Mouse (Mus musculus) MEL (cell line): Measurements from ENCODE around the gene Rrp12. TPM values are rescaled to one million over a fixed set of nuclear protein-coding genes. Genes with fewer than 3 reads are reported as not detected.

Source experiments
- DNase-seq: peaks from one replicate; pipeline ENCODE4 v3.0.0; 2011; ENCODE audit warnings: low read depth, low spot score
- H3K27ac ChIP-seq: 2 replicates; pipeline ENCODE4 v1.5.1; 2012; ENCODE audit warnings: low read depth, mild to moderate bottlenecking, control low read depth, low read length, moderate library complexity; ENCODE audit not compliant: control insufficient read depth
- H3K27me3 ChIP-seq, 2 experiments: fragments of 150-350 bp in 1 of 2; sonication (generic) in 1 of 2; 2 replicates each; pipeline ENCODE4 v1.6.1; 2012; ENCODE audit warnings: low read length in 2 of 2, mild to moderate bottlenecking in 2 of 2, improper control_type of control experiment in 1 of 2, moderate library complexity in 1 of 2; ENCODE audit not compliant: insufficient read depth in 2 of 2, control insufficient read depth in 1 of 2
- H3K36me3 ChIP-seq, 2 experiments: 2 replicates each; pipeline ENCODE4 v1.6.1; 2012 to 2014; ENCODE audit warnings: low read length in 2 of 2, improper control_type of control experiment in 1 of 2, inconsistent platforms in 1 of 2, mild to moderate bottlenecking in 1 of 2; ENCODE audit not compliant: insufficient read depth in 2 of 2, control insufficient read depth in 1 of 2
- H3K4me1 ChIP-seq, 2 experiments: fragments of 150-350 bp in 1 of 2; sonication (generic) in 1 of 2; 2 replicates each; pipeline ENCODE4 v1.6.1; 2012; ENCODE audit warnings: low read length in 2 of 2, improper control_type of control experiment in 1 of 2, mild to moderate bottlenecking in 1 of 2; ENCODE audit not compliant: insufficient read depth in 2 of 2, control insufficient read depth in 1 of 2
- H3K4me3 ChIP-seq, 2 experiments: fragments of 150-350 bp in 1 of 2; sonication (generic) in 1 of 2; 2 replicates each; pipeline ENCODE4 v1.5.1; 2012; ENCODE audit warnings: low read depth in 2 of 2, low read length in 2 of 2, mild to moderate bottlenecking in 2 of 2, moderate library complexity in 2 of 2, control low read depth in 1 of 2, improper control_type of control experiment in 1 of 2; ENCODE audit not compliant: control insufficient read depth in 1 of 2, insufficient read depth in 1 of 2
- H3K79me2 ChIP-seq: 2 replicates; pipeline ENCODE4 v1.6.1; 2012; ENCODE audit warnings: mild to moderate bottlenecking, low read length, moderate library complexity; ENCODE audit not compliant: control insufficient read depth, poor library complexity, insufficient read depth
- H3K9ac ChIP-seq: 2 replicates; pipeline ENCODE4 v1.6.1; 2012; ENCODE audit warnings: low read depth, mild to moderate bottlenecking, control low read depth, low read length, moderate library complexity; ENCODE audit not compliant: control insufficient read depth, poor library complexity, severe bottlenecking
- H3K9me3 ChIP-seq: fragments of 150-350 bp; sonication (generic); replicated peaks from 2 replicates; pipeline ENCODE4 v1.6.1; 2012; ENCODE audit warnings: mild to moderate bottlenecking, low read length, improper control_type of control experiment, moderate library complexity; ENCODE audit not compliant: insufficient read depth
- BHLHE40 ChIP-seq: IDR thresholded peaks from 2 replicates; pipeline ENCODE4 v1.6.1; 2012; ENCODE audit warnings: low read depth, mild to moderate bottlenecking, inconsistent platforms, low read length, improper control_type of control experiment, borderline replicate concordance
- E2F4 ChIP-seq: IDR thresholded peaks from 2 replicates; pipeline ENCODE4 v1.6.1; 2011; ENCODE audit warnings: low read depth, low read length, improper control_type of control experiment, borderline replicate concordance
- ELF1 ChIP-seq: IDR thresholded peaks from 2 replicates; pipeline ENCODE4 v1.6.1; 2014; ENCODE audit warnings: low read depth, mild to moderate bottlenecking, inconsistent platforms, low read length, improper control_type of control experiment, moderate library complexity
- EP300 ChIP-seq, 2 experiments: IDR thresholded peaks; 2 replicates each; pipeline ENCODE4 v1.6.1; 2011; ENCODE audit warnings: improper control_type of control experiment in 2 of 2, low read length in 2 of 2, low read depth in 1 of 2, mild to moderate bottlenecking in 1 of 2
- ETS1 ChIP-seq: IDR thresholded peaks from 2 replicates; pipeline ENCODE4 v1.6.1; 2012; ENCODE audit warnings: low read depth, mild to moderate bottlenecking, inconsistent platforms, low read length, improper control_type of control experiment, moderate library complexity
- GATA1 ChIP-seq: IDR thresholded peaks from 2 replicates; pipeline ENCODE4 v1.6.1; 2011; ENCODE audit warnings: low read depth, low read length, improper control_type of control experiment
- HCFC1 ChIP-seq: IDR thresholded peaks from 2 replicates; pipeline ENCODE4 v1.6.1; 2012; ENCODE audit warnings: low read depth, mild to moderate bottlenecking, inconsistent platforms, low read length, improper control_type of control experiment, moderate library complexity
- JUND ChIP-seq: IDR thresholded peaks from 2 replicates; pipeline ENCODE4 v1.6.1; 2011; ENCODE audit warnings: low read depth, mild to moderate bottlenecking, improper control_type of control experiment, low read length
- KAT2A ChIP-seq: conservative IDR thresholded peaks from 2 replicates; pipeline ENCODE4 v1.6.1; 2012; ENCODE audit warnings: low read depth, low read length, improper control_type of control experiment, inconsistent platforms
- MAFK ChIP-seq: IDR thresholded peaks from 2 replicates; pipeline ENCODE4 v1.6.1; 2011; ENCODE audit warnings: low read depth, mild to moderate bottlenecking, low read length, improper control_type of control experiment, borderline replicate concordance
- MAX ChIP-seq: IDR thresholded peaks from 2 replicates; pipeline ENCODE4 v1.6.1; 2011; ENCODE audit warnings: low read length, improper control_type of control experiment
- MAZ ChIP-seq: IDR thresholded peaks from 2 replicates; pipeline ENCODE4 v1.6.1; 2012; ENCODE audit warnings: low read depth, mild to moderate bottlenecking, inconsistent platforms, low read length, improper control_type of control experiment
- MXI1 ChIP-seq: IDR thresholded peaks from 2 replicates; pipeline ENCODE4 v1.6.1; 2011; ENCODE audit warnings: mild to moderate bottlenecking, low read depth, low read length, improper control_type of control experiment
- MYB ChIP-seq: IDR thresholded peaks from 2 replicates; pipeline ENCODE4 v1.6.1; 2011; ENCODE audit warnings: mild to moderate bottlenecking, low read depth, low read length, improper control_type of control experiment
- MYC ChIP-seq: IDR thresholded peaks from 2 replicates; pipeline ENCODE4 v1.6.1; 2011; ENCODE audit warnings: low read depth, mild to moderate bottlenecking, low read length, improper control_type of control experiment, moderate library complexity
- POLR2A ChIP-seq, 2 experiments: IDR thresholded peaks; 2 replicates each; pipeline ENCODE4 v1.6.1; 2011 to 2012; ENCODE audit warnings: low read length in 2 of 2, mild to moderate bottlenecking in 2 of 2, control low read depth in 1 of 2, improper control_type of control experiment in 1 of 2, low read depth in 1 of 2, moderate library complexity in 1 of 2; ENCODE audit not compliant: control insufficient read depth in 1 of 2, insufficient read depth in 1 of 2, poor library complexity in 1 of 2
- RCOR1 ChIP-seq: IDR thresholded peaks from 2 replicates; pipeline ENCODE4 v1.6.1; 2012; ENCODE audit warnings: low read depth, mild to moderate bottlenecking, inconsistent platforms, low read length, improper control_type of control experiment
- SIN3A ChIP-seq: IDR thresholded peaks from 2 replicates; pipeline ENCODE4 v1.6.1; 2012; ENCODE audit warnings: low read length, improper control_type of control experiment, inconsistent platforms
- TAL1 ChIP-seq: IDR thresholded peaks from 2 replicates; pipeline ENCODE4 v1.6.1; 2012; ENCODE audit warnings: mild to moderate bottlenecking, inconsistent platforms, low read length, moderate library complexity, mixed read lengths
- TCF12 ChIP-seq: IDR thresholded peaks from 2 replicates; pipeline ENCODE4 v1.6.1; 2014; ENCODE audit warnings: low read depth, mild to moderate bottlenecking, inconsistent platforms, low read length, improper control_type of control experiment, moderate library complexity
- UBTF ChIP-seq: IDR thresholded peaks from 2 replicates; pipeline ENCODE4 v1.6.1; 2012; ENCODE audit warnings: low read depth, mild to moderate bottlenecking, inconsistent platforms, low read length, improper control_type of control experiment, moderate library complexity, borderline replicate concordance; ENCODE audit not compliant: insufficient read depth
- ZKSCAN1 ChIP-seq: IDR thresholded peaks from 2 replicates; pipeline ENCODE4 v1.6.1; 2012; ENCODE audit warnings: low read depth, mild to moderate bottlenecking, inconsistent platforms, low read length, improper control_type of control experiment, moderate library complexity
- ZNF384 ChIP-seq: IDR thresholded peaks from 2 replicates; pipeline ENCODE4 v1.6.1; 2012; ENCODE audit warnings: low read depth, mild to moderate bottlenecking, inconsistent platforms, low read length, improper control_type of control experiment
- polyA plus RNA-seq, 2 experiments: library from polyadenylated mRNA; stranded (reverse) in 1 of 2; unstranded in 1 of 2; fragments of >175 nt in 1 of 2; fragments of >200 nt in 1 of 2; gene quantifications; 2 replicates each; pipeline versions ENCODE4 v1.2.1 to v1.2.4; 2012; ENCODE audit warnings: low replicate concordance in 2 of 2, low read depth in 1 of 2; ENCODE audit not compliant: insufficient read length in 2 of 2, insufficient read depth in 1 of 2, missing spikeins in 1 of 2
- total RNA-seq: library from RNA; depleted of rRNA; stranded (reverse); fragments of 300-350 nt; gene quantifications from 2 replicates; pipeline ENCODE4 v1.2.3, GENCODE M21; 2012

Gene Rrp12
- total and polyA plus RNA-seq, 3 experiments, result 44.5 to 134 (median 106) TPM

GRCm38 (mm10) chr19:41901696-41902095, 5.7 kb upstream of the Rrp12 start:
- H3K9ac ChIP-seq, result no peak overlapping the region
- peaks cover 9 to 47% of the 10 kb centered on the region in 2 experiments for H3K4me1 ChIP-seq
- no peak overlapping the region for H3K4me3 ChIP-seq
- H3K27me3 ChIP-seq, result no peaks in the 10 kb centered on the region
- no peak overlapping the region for H3K27ac ChIP-seq
- 0 out of 2 replicates have a peak, but pooled peaks have one; percentile 52 for TF ChIP-seq MAX
- TF ChIP-seq POLR2A (IDR thresholded peaks at IDR 0.05; ENCODE audit: control insufficient read depth in 1 of 2, insufficient read depth in 1 of 2, low read depth in 1 of 2, low read length in 2 of 2, poor library complexity in 1 of 2), result no peak
- peak; percentile 50; the same call in 1 of the 2 replicates for TF ChIP-seq HCFC1
- peak; percentile 89 for TF ChIP-seq MXI1
- TF ChIP-seq EP300 (IDR thresholded peaks at IDR 0.05; ENCODE audit: low read depth in 1 of 2, low read length in 2 of 2), result peak; percentile 78
- TF ChIP-seq TAL1, result peak; percentile 82
- 0 out of 2 replicates have a peak, but pooled peaks have one; percentile 63 for TF ChIP-seq MAFK
- TF ChIP-seq KAT2A, result no peak
- TF ChIP-seq JUND, result no peak
- TF ChIP-seq UBTF, result no peak
- peak; percentile 90 for TF ChIP-seq ELF1
- peak; percentile 78; the same call in 1 of the 2 replicates for TF ChIP-seq MYC
- 0 out of 2 replicates have a peak, but pooled peaks have one; percentile 28 for TF ChIP-seq MYB
- TF ChIP-seq SIN3A, result peak; percentile 86
- TF ChIP-seq MAZ, result peak; percentile 84; the same call in 1 of the 2 replicates
- TF ChIP-seq E2F4, result no peak
- 0 out of 2 replicates have a peak, but pooled peaks have one; percentile 28 for TF ChIP-seq ZNF384
- peak; percentile 86 for TF ChIP-seq ETS1
- peak; percentile 86 for TF ChIP-seq TCF12
- TF ChIP-seq ZKSCAN1, result no peak
- peak; percentile 100 for TF ChIP-seq RCOR1
- TF ChIP-seq BHLHE40, result peak; percentile 31; the same call in 1 of the 2 replicates
- TF ChIP-seq GATA1, result peak; percentile 51
- H3K79me2 ChIP-seq, result no peaks in the 10 kb centered on the region
- peak; percentile 99 for DNase-seq
- H3K36me3 ChIP-seq, result peaks cover 0 to 39% of the 10 kb centered on the region in 2 experiments; a peak in 2 of 4 replicates
- no peaks in the 10 kb centered on the region for H3K9me3 ChIP-seq
